Mouse (Mus musculus): ENCODE data around the gene Cnih3. TPM values are rescaled to one million over a fixed set of nuclear protein-coding genes. Genes with fewer than 3 reads are reported as not detected.
A peak's percentile ranks its signal among the peaks of the same experiment; 100 is the strongest.

Gene Cnih3
- polyA plus RNA-seq, 1 experiment from 2014 or later, result 0.10 TPM

- no peak for ATAC-seq (replicated peaks; ENCODE audit: low FRiP score)
- H3K4me3 ChIP-seq (replicated peaks), result no peak overlapping the region
- 74% methylated on average over 6 of the region's 6 CpGs for WGBS
Measured at GRCm38 (mm10) chr1:181462906-181463179, 110.4 kb downstream of the Cnih3 start.

DNA sequence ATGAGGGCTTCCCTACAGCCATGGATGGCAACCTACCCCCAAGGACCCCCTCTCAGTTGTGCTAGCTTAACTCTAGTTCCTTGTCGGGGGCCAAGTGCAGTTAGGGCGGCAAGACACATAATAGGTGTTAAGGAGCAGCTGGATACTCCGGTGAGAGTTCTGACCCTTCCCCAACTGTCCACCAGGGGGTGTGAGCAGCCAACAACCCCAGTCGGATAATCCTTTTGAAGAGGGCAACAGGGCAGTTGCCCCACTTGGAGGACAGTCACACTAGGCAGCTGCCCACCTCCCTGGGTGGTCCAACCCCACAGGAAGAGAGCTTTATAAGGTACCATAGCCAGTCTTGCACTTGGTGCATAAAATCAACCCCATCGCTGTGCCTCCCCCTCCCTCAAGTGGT lies 112.6 kb downstream of the Cnih3 start:
- no peak for ATAC-seq (replicated peaks; ENCODE audit: low FRiP score)
- 48% methylated on average over 5 of the region's 5 CpGs for WGBS
- no peak overlapping the region for H3K9ac ChIP-seq

More at GRCm38 (mm10) chr1:181462906-181463179, 110.4 kb downstream of the Cnih3 start:
- no peak overlapping the region for H3K27ac ChIP-seq
- no peak overlapping the region for H3K9ac ChIP-seq
- H3K4me2 ChIP-seq, result no peak overlapping the region
- H3K9me3 ChIP-seq (replicated peaks), result no peaks in the 10 kb centered on the region
- H3K27me3 ChIP-seq, result no peaks in the 10 kb centered on the region
- peaks cover 19% of the 10 kb centered on the region; the same call in 1 of the 2 replicates for H3K4me1 ChIP-seq
- H3K36me3 ChIP-seq, result no peaks in the 10 kb centered on the region

GRCm38 (mm10) chr1:181466040-181466439 lies 113.6 kb downstream of the Cnih3 start:
- Histone ChIP-seq H3K9ac (no peak overlapping the region), H3K4me2 (no peak overlapping the region), H3K9me3 (replicated peaks) (no peaks in the 10 kb centered on the region), H3K27ac (no peak overlapping the region), H3K36me3 (no peaks in the 10 kb centered on the region), H3K4me1 (peaks cover 19% of the 10 kb centered on the region; the same call in 1 of the 2 replicates), H3K27me3 (no peaks in the 10 kb centered on the region), H3K4me3 (replicated peaks) (no peak overlapping the region)
- ATAC-seq (replicated peaks; ENCODE audit: low FRiP score), result no peak
- WGBS, result 93% methylated on average over 6 of the region's 6 CpGs

More for the DNA sequence above, 112.6 kb downstream of the Cnih3 start:
- Histone ChIP-seq H3K27ac (no peak overlapping the region), H3K4me3 (replicated peaks) (no peak overlapping the region), H3K9me3 (replicated peaks) (no peaks in the 10 kb centered on the region), H3K4me2 (no peak overlapping the region), H3K4me1 (peaks cover 19% of the 10 kb centered on the region; the same call in 1 of the 2 replicates), H3K36me3 (no peaks in the 10 kb centered on the region), H3K27me3 (no peaks in the 10 kb centered on the region)

DNA sequence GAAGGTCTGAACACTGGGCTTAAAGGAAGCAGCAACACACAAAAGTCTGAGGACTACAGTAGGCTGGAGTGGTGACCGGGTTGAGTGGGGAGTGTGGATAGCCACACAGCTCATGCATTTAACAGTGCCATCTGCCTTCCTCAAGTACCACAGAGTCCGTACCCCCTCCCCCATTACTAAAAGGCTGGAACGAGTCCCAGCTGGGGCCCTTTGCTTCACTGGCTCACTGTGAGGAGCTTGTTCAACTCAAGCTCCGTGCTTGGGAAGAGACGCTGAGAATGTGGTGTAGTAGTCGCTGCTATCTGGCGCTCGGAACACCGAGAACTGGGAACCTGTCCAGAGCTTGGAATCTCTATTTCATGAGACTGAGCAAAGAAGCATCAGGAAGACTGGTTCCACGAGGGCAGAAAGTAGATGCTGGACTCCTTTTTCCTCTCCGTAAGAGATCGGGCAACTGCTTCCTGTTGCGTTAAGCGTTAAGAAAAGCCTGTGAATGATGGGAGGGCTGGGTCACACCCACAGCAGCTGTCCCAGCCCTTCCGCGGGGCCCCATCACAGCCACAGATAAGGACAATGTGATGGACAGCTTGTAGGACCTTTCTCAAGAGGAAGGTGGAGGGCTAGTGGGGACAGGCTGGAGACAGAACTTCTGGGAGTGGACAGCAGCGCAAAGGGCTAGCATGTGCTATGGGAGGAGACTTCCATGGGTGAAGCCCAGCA lies 114.3 kb downstream of the Cnih3 start:
- Histone ChIP-seq H3K4me1 (peaks cover 17% of the 10 kb centered on the region; the same call in 1 of the 2 replicates), H3K9me3 (replicated peaks) (0 out of 2 replicates have a peak, but pooled peaks cover 6% of the 10 kb centered on the region), H3K4me2 (no peak overlapping the region), H3K27ac (no peak overlapping the region), H3K9ac (no peak overlapping the region), H3K27me3 (no peaks in the 10 kb centered on the region), H3K36me3 (no peaks in the 10 kb centered on the region), H3K4me3 (replicated peaks) (no peak overlapping the region)
- ATAC-seq (replicated peaks; ENCODE audit: low FRiP score), result no peak
- WGBS, result 68% methylated on average over 17 of the region's 17 CpGs

DNA sequence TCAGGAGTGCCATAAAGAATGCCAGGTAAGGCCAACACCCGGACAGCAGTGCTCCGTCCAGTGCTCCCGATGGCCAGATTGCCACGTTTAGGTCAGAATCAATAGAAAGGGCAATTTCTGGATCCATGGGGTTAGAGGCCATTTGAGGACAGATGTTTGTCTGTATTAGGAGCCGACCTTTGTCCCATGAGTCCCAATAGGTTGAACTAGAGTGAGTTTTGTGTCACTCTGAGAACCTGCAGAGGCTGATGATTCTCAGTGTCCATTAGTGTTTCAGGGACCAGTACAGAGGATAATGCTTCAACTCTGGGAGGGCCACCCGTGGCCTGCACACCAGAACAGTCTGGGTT lies 114.9 kb downstream of the Cnih3 start:
- ATAC-seq (replicated peaks; ENCODE audit: low FRiP score), result no peak
- H3K36me3 ChIP-seq, result no peaks in the 10 kb centered on the region
- WGBS, result 92% methylated on average over 6 of the region's 6 CpGs
- H3K9ac ChIP-seq, result no peak overlapping the region
- no peak overlapping the region for H3K27ac ChIP-seq
- H3K4me3 ChIP-seq (replicated peaks), result no peak overlapping the region
- peaks cover 14% of the 10 kb centered on the region; the same call in 1 of the 2 replicates for H3K4me1 ChIP-seq
- no peaks in the 10 kb centered on the region for H3K27me3 ChIP-seq
- H3K4me2 ChIP-seq, result no peak overlapping the region
- H3K9me3 ChIP-seq (replicated peaks), result 0 out of 2 replicates have a peak, but pooled peaks cover 7% of the 10 kb centered on the region

DNA sequence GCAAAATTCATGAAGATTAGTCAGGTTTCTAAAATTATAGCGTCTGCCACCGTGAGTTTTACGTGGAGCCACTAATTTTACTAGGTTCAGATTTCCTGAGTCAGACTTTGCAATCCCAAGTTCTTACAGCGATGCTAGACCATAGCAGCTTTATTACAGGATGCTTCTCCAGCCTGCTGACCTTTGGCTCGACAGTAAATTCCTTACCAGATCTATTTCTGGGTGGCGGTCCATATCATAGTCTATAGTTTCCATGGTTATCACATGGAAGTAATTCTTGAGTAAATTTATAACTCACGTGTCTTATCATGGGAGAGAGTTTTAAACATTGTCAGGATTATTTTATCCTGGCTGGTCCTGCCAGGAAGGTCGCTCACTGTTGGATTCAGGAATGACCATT lies 117.0 kb downstream of the Cnih3 start:
- no peak overlapping the region for H3K27ac ChIP-seq
- no peaks in the 10 kb centered on the region for H3K27me3 ChIP-seq
- H3K9ac ChIP-seq, result no peak overlapping the region
- 47% methylated on average over 8 of the region's 8 CpGs for WGBS
- no peak overlapping the region for H3K4me2 ChIP-seq
- H3K9me3 ChIP-seq (replicated peaks), result 0 out of 2 replicates have a peak, but pooled peaks cover 7% of the 10 kb centered on the region
- ATAC-seq (replicated peaks; ENCODE audit: low FRiP score), result no peak
- H3K4me1 ChIP-seq, result peaks cover 9% of the 10 kb centered on the region; the same call in 1 of the 2 replicates
- H3K36me3 ChIP-seq, result no peaks in the 10 kb centered on the region
- H3K4me3 ChIP-seq (replicated peaks), result no peak overlapping the region

DNA sequence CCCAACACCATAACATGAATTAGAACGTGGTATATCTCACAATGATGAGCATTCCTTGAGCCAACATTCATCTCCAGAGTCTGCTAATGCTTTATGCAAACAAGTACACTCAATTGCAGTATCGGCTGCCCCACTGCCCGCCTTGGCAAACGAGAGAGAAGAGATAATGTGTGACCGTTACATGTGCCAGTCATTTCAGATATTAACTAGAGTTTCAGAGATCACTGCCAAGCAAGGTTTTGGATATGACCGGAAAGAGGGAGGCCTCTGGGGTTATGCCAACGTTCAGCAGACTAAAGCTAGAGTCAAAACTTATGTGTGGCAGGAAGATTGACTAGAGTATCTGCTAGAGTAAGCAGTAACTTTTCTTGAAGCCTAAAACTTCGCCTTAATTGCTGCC lies 123.7 kb downstream of the Cnih3 start:
- no peak overlapping the region for H3K4me3 ChIP-seq (replicated peaks)
- H3K36me3 ChIP-seq, result no peaks in the 10 kb centered on the region
- no peaks in the 10 kb centered on the region for H3K27me3 ChIP-seq
- 0 out of 2 replicates have a peak, but pooled peaks cover 7% of the 10 kb centered on the region for H3K9me3 ChIP-seq (replicated peaks)
- no peak for ATAC-seq (replicated peaks; ENCODE audit: low FRiP score)
- no peak overlapping the region for H3K27ac ChIP-seq
- H3K4me1 ChIP-seq, result no peaks in the 10 kb centered on the region
- 76% methylated on average over 8 of the region's 8 CpGs for whole genome bisulfite sequencing
- H3K4me2 ChIP-seq, result no peak overlapping the region
- H3K9ac ChIP-seq, result no peak overlapping the region

- H3K27me3 ChIP-seq, result no peaks in the 10 kb centered on the region
- no peak overlapping the region for H3K27ac ChIP-seq
- H3K36me3 ChIP-seq, result no peaks in the 10 kb centered on the region
- H3K4me2 ChIP-seq, result no peak overlapping the region
- H3K9ac ChIP-seq, result no peak overlapping the region
- no peak overlapping the region for H3K4me3 ChIP-seq (replicated peaks)
- no peak for ATAC-seq (replicated peaks; ENCODE audit: low FRiP score)
- 0 out of 2 replicates have a peak, but pooled peaks cover 3% of the 10 kb centered on the region for H3K9me3 ChIP-seq (replicated peaks)
- H3K4me1 ChIP-seq, result no peaks in the 10 kb centered on the region
- WGBS, result 69% methylated on average over 6 of the region's 6 CpGs
Measured at GRCm38 (mm10) chr1:181476557-181476956, 124.1 kb downstream of the Cnih3 start.

DNA sequence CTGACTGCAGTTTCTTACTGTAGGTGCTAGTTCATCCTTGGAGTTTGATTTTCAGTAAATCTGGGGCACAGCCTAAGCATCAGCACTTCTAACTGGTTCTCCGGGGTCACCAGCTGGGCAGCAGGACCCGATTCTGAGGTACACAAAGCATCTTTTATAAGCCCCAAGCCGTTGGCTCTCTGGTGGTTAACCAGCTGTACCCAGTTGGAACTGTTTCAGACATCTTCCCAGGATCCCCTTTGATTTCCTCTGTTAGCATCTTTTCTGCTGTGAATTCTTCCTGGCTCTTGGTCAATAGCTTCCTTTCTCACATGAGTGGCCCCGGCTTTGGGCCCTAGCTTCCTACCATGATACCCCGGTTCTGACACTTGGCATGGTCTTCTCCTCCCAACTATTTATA lies 132.3 kb downstream of the Cnih3 start:
- Histone ChIP-seq H3K4me3 (replicated peaks) (no peak overlapping the region), H3K9me3 (replicated peaks) (no peaks in the 10 kb centered on the region), H3K4me2 (no peak overlapping the region), H3K9ac (no peak overlapping the region), H3K4me1 (peaks cover 16% of the 10 kb centered on the region), H3K36me3 (no peaks in the 10 kb centered on the region), H3K27me3 (no peaks in the 10 kb centered on the region), H3K27ac (no peak overlapping the region)
- 75% methylated on average over 5 of the region's 5 CpGs for WGBS
- ATAC-seq (replicated peaks; ENCODE audit: low FRiP score), result no peak

GRCm38 (mm10) chr1:181503471-181503870 lies 151.0 kb downstream of the Cnih3 start:
- no peaks in the 10 kb centered on the region; the same call in 1 of the 2 replicates for H3K27me3 ChIP-seq
- peaks cover 9% of the 10 kb centered on the region; the same call in 1 of the 2 replicates for H3K4me1 ChIP-seq
- no peak overlapping the region for H3K4me2 ChIP-seq
- H3K4me3 ChIP-seq (replicated peaks), result no peak overlapping the region
- H3K9ac ChIP-seq, result no peak overlapping the region
- no peak for ATAC-seq (replicated peaks; ENCODE audit: low FRiP score)
- WGBS, result 92% methylated on average over 2 of the region's 2 CpGs
- H3K36me3 ChIP-seq, result no peaks in the 10 kb centered on the region
- no peak overlapping the region for H3K27ac ChIP-seq
- H3K9me3 ChIP-seq (replicated peaks), result no peaks in the 10 kb centered on the region

DNA sequence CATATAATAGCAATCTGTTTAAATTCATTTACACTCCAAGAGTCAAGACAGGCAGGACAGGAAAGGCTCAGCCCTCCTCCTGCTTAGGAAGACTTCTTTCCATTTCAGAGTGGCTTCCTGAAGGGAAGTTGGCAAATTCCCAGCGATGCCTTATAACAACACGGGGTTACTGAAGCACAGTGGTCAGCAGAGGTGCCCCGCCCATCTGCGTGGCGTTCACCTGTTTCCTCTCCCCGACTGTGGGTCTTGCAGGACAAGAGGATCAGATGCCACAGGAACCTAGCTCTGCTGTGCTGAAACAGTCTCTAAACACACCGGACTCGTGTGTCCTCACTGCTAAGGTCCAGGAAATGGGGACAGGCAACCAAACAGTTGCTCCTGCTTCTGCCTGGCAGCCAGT lies 152.9 kb downstream of the Cnih3 start:
- H3K9ac ChIP-seq, result no peak overlapping the region
- peak; percentile 49 for ATAC-seq (replicated peaks; ENCODE audit: low FRiP score)
- peaks cover 9% of the 10 kb centered on the region; the same call in 1 of the 2 replicates for H3K4me1 ChIP-seq
- no peak overlapping the region for H3K4me3 ChIP-seq (replicated peaks)
- 36% methylated on average over 8 of the region's 8 CpGs for WGBS
- no peaks in the 10 kb centered on the region; the same call in 1 of the 2 replicates for H3K27me3 ChIP-seq
- no peaks in the 10 kb centered on the region for H3K36me3 ChIP-seq
- H3K27ac ChIP-seq, result no peak overlapping the region
- H3K9me3 ChIP-seq (replicated peaks), result no peaks in the 10 kb centered on the region
- H3K4me2 ChIP-seq, result 0 out of 2 replicates have a peak overlapping the region, but pooled peaks have one; percentile 24
